Mouse (Mus musculus) liver, embryonic 11.5 days (tissue): ENCODE results near the gene Snx7. TPM values are rescaled to one million over a fixed set of nuclear protein-coding genes. Genes with fewer than 3 reads are reported as not detected.

ENCODE experiments used
- ATAC-seq: fragments of 200-750 bp; cut with Nextera tagmentation; replicated peaks from 2 replicates; pipeline ENCODE4 v1.8.0; 2017; ENCODE audit warnings: moderate number of reproducible peaks, mild to moderate bottlenecking, moderate TSS enrichment, moderate library complexity; ENCODE audit not compliant: low FRiP score
- DNase-seq: peaks from one replicate; pipeline ENCODE4 v3.0.0-alpha.2; 2017; ENCODE audit warnings: low spot score
- H3K27ac ChIP-seq: fragments of 300-500 bp; sonication (generic); 2 replicates; pipeline ENCODE4 v1.5.1; 2014; ENCODE audit warnings: mild to moderate bottlenecking, low read depth, low read length, control low read depth
- H3K27me3 ChIP-seq: fragments of 300-500 bp; sonication (generic); replicated peaks from 2 replicates; pipeline ENCODE4 v1.6.1; 2014; ENCODE audit warnings: low read length, mixed read lengths; ENCODE audit not compliant: control insufficient read depth, insufficient read depth
- H3K36me3 ChIP-seq: fragments of 300-500 bp; sonication (generic); 2 replicates; pipeline ENCODE4 v1.6.1; 2014; ENCODE audit warnings: mild to moderate bottlenecking, low read length, moderate library complexity, mixed read lengths; ENCODE audit not compliant: control insufficient read depth, insufficient read depth
- H3K4me1 ChIP-seq: fragments of 300-500 bp; sonication (generic); replicated peaks from 2 replicates; pipeline ENCODE4 v1.6.1; 2014; ENCODE audit warnings: low read length, mixed read lengths; ENCODE audit not compliant: control insufficient read depth, insufficient read depth
- H3K4me2 ChIP-seq: fragments of 300-500 bp; sonication (generic); 2 replicates; pipeline ENCODE4 v1.6.1; 2014; ENCODE audit warnings: mild to moderate bottlenecking, control low read depth, moderate library complexity
- H3K4me3 ChIP-seq: fragments of 300-500 bp; sonication (generic); 2 replicates; pipeline ENCODE4 v1.5.1; 2014; ENCODE audit warnings: low read depth, low read length, control low read depth
- H3K9ac ChIP-seq: fragments of 300-500 bp; sonication (generic); 2 replicates; pipeline ENCODE4 v1.6.1; 2014; ENCODE audit warnings: low read depth, low read length, control low read depth
- H3K9me3 ChIP-seq: fragments of 300-500 bp; sonication (generic); 2 replicates; pipeline ENCODE4 v1.6.1; 2016; ENCODE audit warnings: low read length, inconsistent platforms, mixed read lengths; ENCODE audit not compliant: control insufficient read depth
- WGBS: fragments of 180-500 bp; shearing (Covaris S2); extraction: QIAGEN DNeasy Blood & Tissue Kit; methylation state at CpG from one replicate; pipeline ENCODE4 v1.1.7; 2014; 5-methylcytosine and 5-hydroxymethylcytosine counted together
- polyA plus RNA-seq: library from polyadenylated mRNA; unstranded; fragments of >200 nt; fragmentation: Nextera tagmentation; extraction: Ambion mirVana; gene quantifications from 2 replicates; pipeline ENCODE4 v1.2.1, GENCODE M21; 2014

Snx7 gene
- polyA plus RNA-seq, 1 experiment from 2014 or later: 21.6 TPM

- no peaks in the 10 kb centered on the region for H3K27me3 ChIP-seq
- ATAC-seq (no peak), DNase-seq (no peak)
- no peak overlapping the region for H3K27ac ChIP-seq
- no peak overlapping the region for H3K4me3 ChIP-seq
- H3K4me2 ChIP-seq: no peak overlapping the region
- 77% methylated on average over 12 of the region's 12 CpGs for WGBS
- no peaks in the 10 kb centered on the region for H3K36me3 ChIP-seq
- no peaks in the 10 kb centered on the region for H3K9me3 ChIP-seq
- H3K9ac ChIP-seq: no peak overlapping the region
- no peaks in the 10 kb centered on the region for H3K4me1 ChIP-seq
Observed at GRCm38 (mm10) chr3:117839867-117840545, 28.7 kb downstream of the Snx7 start.

GRCm38 (mm10) chr3:117838020-117838419, 30.7 kb downstream of the Snx7 start:
- Histone ChIP-seq H3K36me3 (no peaks in the 10 kb centered on the region), H3K4me2 (no peak overlapping the region), H3K4me3 (no peak overlapping the region), H3K27ac (no peak overlapping the region), H3K9ac (no peak overlapping the region), H3K4me1 (no peaks in the 10 kb centered on the region), H3K27me3 (no peaks in the 10 kb centered on the region), H3K9me3 (no peaks in the 10 kb centered on the region)
- ATAC-seq (no peak), DNase-seq (no peak)
- 70% methylated on average over 3 of the region's 3 CpGs for WGBS

DNA sequence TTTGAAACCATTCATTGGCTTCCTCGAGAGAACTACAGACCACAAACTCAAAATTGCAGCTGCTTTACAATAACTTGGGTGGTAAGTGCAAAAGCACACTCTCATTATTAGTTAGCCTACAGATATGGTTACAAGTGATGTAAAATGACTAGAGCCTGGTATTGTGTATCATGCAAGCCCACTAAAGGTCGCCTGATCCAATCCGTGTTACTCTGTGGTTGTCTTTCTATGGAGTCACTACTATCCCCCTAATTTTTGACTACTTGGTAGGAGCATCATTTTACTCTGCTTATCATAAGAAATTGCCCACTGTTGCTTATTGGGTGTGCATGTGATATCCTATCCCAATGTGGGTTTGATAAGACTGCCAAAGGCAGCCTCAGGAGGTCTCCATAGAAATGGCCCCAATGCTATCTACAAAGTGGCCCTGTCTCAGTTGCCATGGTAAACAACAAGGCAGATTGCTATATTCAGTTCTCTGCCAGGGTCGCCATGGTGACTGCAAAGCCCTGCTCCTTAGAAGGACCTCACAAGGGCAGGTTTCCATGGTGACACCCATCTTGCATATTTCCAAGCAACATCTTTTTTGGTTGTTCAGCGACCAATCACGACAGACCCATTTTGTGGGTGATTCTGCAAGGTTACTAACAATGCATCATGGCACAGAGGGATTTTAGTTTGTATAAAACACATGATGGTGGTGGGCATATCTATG, 42.1 kb downstream of the Snx7 start:
- ATAC-seq: no peak
- H3K4me2 ChIP-seq: no peak overlapping the region
- no peak for DNase-seq
- no peaks in the 10 kb centered on the region for H3K4me1 ChIP-seq
- H3K27me3 ChIP-seq: no peaks in the 10 kb centered on the region
- H3K9ac ChIP-seq: no peak overlapping the region
- H3K36me3 ChIP-seq: no peaks in the 10 kb centered on the region
- 80% methylated on average over 6 of the region's 6 CpGs for WGBS
- H3K4me3 ChIP-seq: no peak overlapping the region
- H3K9me3 ChIP-seq: no peaks in the 10 kb centered on the region
- H3K27ac ChIP-seq: no peak overlapping the region

DNA sequence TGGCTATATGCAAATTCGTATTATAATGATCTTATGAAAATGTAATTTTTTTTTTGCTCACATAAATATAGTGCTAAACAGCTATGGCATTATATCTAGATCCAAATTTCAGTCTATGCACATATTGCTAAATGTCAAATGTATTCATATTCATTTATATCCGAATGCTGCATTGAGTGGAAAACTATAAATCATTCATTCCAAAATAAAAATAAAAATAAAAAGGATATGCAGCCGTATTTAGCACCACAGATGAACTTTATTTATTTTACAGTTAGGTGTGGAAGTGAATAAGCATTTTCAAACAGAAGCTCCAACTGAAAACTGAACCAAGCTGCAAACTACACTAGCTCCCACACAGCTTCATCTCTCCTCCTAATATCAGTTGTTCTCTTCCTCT, 45.5 kb downstream of the Snx7 start:
- 84% methylated on average over 3 of the region's 3 CpGs for WGBS
- no peak for DNase-seq

DNA sequence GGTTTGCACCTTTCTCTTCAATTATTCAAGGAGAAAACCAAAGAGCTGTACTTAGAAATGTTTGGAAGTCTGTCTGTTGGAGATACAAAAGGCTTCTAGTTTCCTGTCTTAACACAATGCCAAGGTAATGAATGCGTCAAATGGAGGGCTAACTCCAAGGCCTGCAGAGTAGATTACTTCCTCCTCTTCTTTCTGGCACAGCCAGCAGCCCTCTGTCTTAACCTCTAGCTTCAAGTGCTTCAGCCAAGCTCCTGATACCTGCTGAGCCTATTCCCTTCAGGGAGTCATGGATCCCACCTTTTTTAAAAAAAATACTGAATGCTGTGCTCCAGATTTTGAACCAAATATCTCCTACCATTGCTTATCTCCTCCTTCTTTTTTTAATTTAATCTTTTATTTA, 51.1 kb downstream of the Snx7 start:
- WGBS: 85% methylated on average over 1 of the region's 1 CpGs
- ATAC-seq (no peak), DNase-seq (no peak)
- Histone ChIP-seq H3K27me3 (no peaks in the 10 kb centered on the region), H3K27ac (no peak overlapping the region), H3K36me3 (no peaks in the 10 kb centered on the region), H3K9me3 (no peaks in the 10 kb centered on the region), H3K4me2 (no peak overlapping the region), H3K4me3 (no peak overlapping the region), H3K4me1 (no peaks in the 10 kb centered on the region), H3K9ac (no peak overlapping the region)

More for the DNA sequence above, 45.5 kb downstream of the Snx7 start:
- Histone ChIP-seq H3K4me3 (no peak overlapping the region), H3K27me3 (no peaks in the 10 kb centered on the region), H3K27ac (no peak overlapping the region), H3K4me1 (no peaks in the 10 kb centered on the region), H3K9me3 (no peaks in the 10 kb centered on the region), H3K9ac (no peak overlapping the region), H3K36me3 (no peaks in the 10 kb centered on the region), H3K4me2 (no peak overlapping the region)
- ATAC-seq: no peak

DNA sequence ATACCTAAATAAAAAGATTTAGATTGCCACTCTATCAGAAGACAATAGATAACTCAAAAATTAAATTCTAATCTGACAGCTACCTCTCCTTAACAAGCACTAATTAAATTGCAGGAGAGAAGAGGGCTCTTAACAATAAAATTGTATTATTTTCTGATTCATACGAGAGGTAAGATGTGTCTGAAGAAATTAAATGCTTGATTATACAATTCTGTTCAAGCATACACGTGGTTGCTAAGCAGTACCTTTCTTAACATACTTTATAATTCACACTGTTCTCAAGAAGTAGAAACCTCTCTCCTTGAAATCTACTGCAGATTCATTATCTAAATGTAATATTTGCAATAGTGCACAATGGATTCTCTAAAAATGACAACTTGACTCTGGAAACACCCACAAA, 54.5 kb downstream of the Snx7 start:
- no peaks in the 10 kb centered on the region for H3K27me3 ChIP-seq
- H3K9me3 ChIP-seq: no peaks in the 10 kb centered on the region
- H3K4me1 ChIP-seq: no peaks in the 10 kb centered on the region
- no peak overlapping the region for H3K9ac ChIP-seq
- H3K27ac ChIP-seq: no peak overlapping the region
- no peak overlapping the region for H3K4me2 ChIP-seq
- DNase-seq (no peak), ATAC-seq (no peak)
- 87% methylated on average over 2 of the region's 2 CpGs for WGBS
- no peaks in the 10 kb centered on the region for H3K36me3 ChIP-seq
- no peak overlapping the region for H3K4me3 ChIP-seq

DNA sequence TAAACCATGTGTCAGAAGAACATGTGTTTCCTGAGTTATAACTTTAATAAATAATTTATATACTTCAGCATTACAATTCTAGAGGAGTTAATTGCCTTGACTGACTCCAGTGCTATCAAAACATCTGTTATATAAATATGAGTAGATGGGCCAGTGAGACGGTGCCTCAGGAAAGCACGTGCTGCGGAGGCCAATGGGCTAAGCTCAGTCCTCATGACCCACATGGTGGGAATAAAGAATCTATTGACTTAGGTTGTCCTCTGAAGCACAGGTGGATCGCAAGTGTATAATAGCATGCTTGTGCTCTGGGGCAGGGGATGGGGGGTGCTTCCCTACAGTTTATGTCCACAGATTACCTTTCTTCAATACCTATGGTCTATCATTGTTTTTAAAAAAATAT, 56.6 kb downstream of the Snx7 start:
- Histone ChIP-seq H3K4me2 (no peak overlapping the region), H3K27me3 (no peaks in the 10 kb centered on the region), H3K9me3 (no peaks in the 10 kb centered on the region), H3K4me1 (no peaks in the 10 kb centered on the region), H3K27ac (no peak overlapping the region), H3K4me3 (no peak overlapping the region), H3K36me3 (no peaks in the 10 kb centered on the region), H3K9ac (no peak overlapping the region)
- ATAC-seq: no peak
- no peak for DNase-seq
- WGBS: 90% methylated on average over 4 of the region's 4 CpGs

GRCm38 (mm10) chr3:117805782-117806181, 63.0 kb downstream of the Snx7 start:
- no peak overlapping the region for H3K4me3 ChIP-seq
- H3K9ac ChIP-seq: no peak overlapping the region
- H3K36me3 ChIP-seq: no peaks in the 10 kb centered on the region
- no peak for DNase-seq
- H3K27me3 ChIP-seq: no peaks in the 10 kb centered on the region
- H3K27ac ChIP-seq: no peak overlapping the region
- H3K4me1 ChIP-seq: no peaks in the 10 kb centered on the region
- H3K9me3 ChIP-seq: no peaks in the 10 kb centered on the region
- no peak overlapping the region for H3K4me2 ChIP-seq
- WGBS: 82% methylated on average over 6 of the region's 6 CpGs
- ATAC-seq: no peak

DNA sequence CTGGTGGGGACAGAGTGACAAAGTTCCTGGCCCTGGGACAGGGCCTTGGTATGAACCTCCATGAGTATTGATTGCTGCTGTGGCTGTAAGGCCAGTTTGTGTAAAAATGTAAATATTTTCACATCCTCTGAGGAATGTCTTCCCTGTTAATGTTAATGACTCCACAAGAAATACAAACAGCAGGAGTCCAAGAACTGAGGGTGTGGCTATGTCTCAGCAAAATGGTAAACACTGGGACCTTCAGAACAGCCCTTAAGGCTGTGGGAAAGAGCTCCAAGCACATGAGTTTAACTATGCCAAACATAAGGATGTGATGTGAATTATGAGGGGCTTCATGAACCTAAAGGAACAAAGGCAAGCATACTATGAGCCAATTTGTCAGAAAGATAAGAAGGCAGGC, 74.2 kb downstream of the Snx7 start:
- ATAC-seq (no peak), DNase-seq (no peak)
- Histone ChIP-seq H3K36me3 (no peaks in the 10 kb centered on the region), H3K4me1 (no peaks in the 10 kb centered on the region), H3K9ac (no peak overlapping the region), H3K27me3 (no peaks in the 10 kb centered on the region), H3K4me2 (no peak overlapping the region), H3K4me3 (no peak overlapping the region), H3K27ac (no peak overlapping the region), H3K9me3 (no peaks in the 10 kb centered on the region)
